Mouse (Mus musculus) Patski (cell line): ENCODE measurements around the gene Fbxo24. TPM values are rescaled to one million over a fixed set of nuclear protein-coding genes. Genes with fewer than 3 reads are reported as not detected.

Experiments
- ATAC-seq: fragments of 100-300 bp; one replicate; pipeline ENCODE4 v1.8.0; 2021
- CTCF ChIA-PET: fragments of 350-600 bp; sonication (Branson Sonifier 250); formaldehyde crosslinking; loops from one replicate; lab custom pipeline; 2022; ENCODE audit warnings: inconsistent platforms; lab: Charles Lee
- POLR2A ChIA-PET: fragments of 350-600 bp; sonication (Branson Sonifier 250); formaldehyde crosslinking; loops from one replicate; lab custom pipeline; 2022; ENCODE audit warnings: antibody characterized with exemption, inconsistent platforms; lab: Charles Lee
- DNase-seq: peaks from one replicate; pipeline ENCODE4 v3.0.0-alpha.2; 2011; ENCODE audit warnings: low read depth, low spot score
- H3K27me3 ChIP-seq: fragments of 371-371 bp; one replicate; pipeline ENCODE4 v1.5.1; 2021
- CTCF ChIP-seq: fragments of 100-300 bp; IDR thresholded peaks from one replicate; pipeline ENCODE4 v1.5.1; 2021
- in situ Hi-C: fragments of 300-500 bp; cut with MboI; formaldehyde crosslinking; loops from 3 replicates; pipeline ENCODE4 v1.11.1; 2018; ENCODE audit warnings: low pct_unique_long_range_greater_than_20kb, mixed read lengths
- polyA plus RNA-seq: library from polyadenylated mRNA; unstranded; gene quantifications from one replicate; pipeline ENCODE4 v1.2.3, GENCODE M21; 2021

Fbxo24 gene
- 2.5 TPM for polyA plus RNA-seq

GRCm38 (mm10) chr5:137628498-137629305, at the start of gene Fbxo24, which contains the start of the genes Lrch4 and Gm20605:
Gene Fbxo24 (minus strand): TSS chr5:137629002.
Gene Lrch4 (plus strand): TSS chr5:137629121.
Gene Gm20605 (plus strand): TSS chr5:137629175.
- ATAC-seq: peak; percentile 93
- ChIA-PET POLR2A (interaction anchor here (0.6 to 5.5 kb wide), 6 partner anchors 11 to 1832 kb away, joined by 3 to 31 read pairs (median 4); partner anchors contain the start of genes Pcolce and Tsc22d4), CTCF (interaction anchor here (1.2 to 4.3 kb wide), 4 partner anchors 10 to 24 kb away, joined by 3 to 17 read pairs (median 8); partner anchors contain the start of gene Pcolce)
- H3K27me3 ChIP-seq: no peaks in the 10 kb centered on the region
- no peak for TF ChIP-seq CTCF
- peak; percentile 100 for DNase-seq
- in situ Hi-C loops: no loop called here

- in situ Hi-C loops: no loop called here
- ATAC-seq (no peak), DNase-seq (no peak)
- POLR2A ChIA-PET: interaction anchor here (0.7 kb wide), 1 partner anchor 1841 kb away, joined by 3 read pairs; no protein-coding TSS in a partner anchor
- CTCF ChIA-PET: interaction anchor here (1.1 to 1.3 kb wide), 3 partner anchors 12 to 40 kb away, joined by 3 to 4 read pairs (median 3); no protein-coding TSS in a partner anchor
- TF ChIP-seq CTCF: no peak
- H3K27me3 ChIP-seq: no peaks in the 10 kb centered on the region
Measured at GRCm38 (mm10) chr5:137677859-137678258, 49.1 kb upstream of the Fbxo24 start.

GRCm38 (mm10) chr5:137674786-137675185, 46.0 kb upstream of the Fbxo24 start:
- DNase-seq (no peak), ATAC-seq (no peak)
- in situ Hi-C loops: no loop called here
- no peaks in the 10 kb centered on the region for H3K27me3 ChIP-seq
- ChIA-PET POLR2A (no interaction called here), CTCF (interaction anchor here (4.5 kb wide), 1 partner anchor 9 kb away, joined by 17 read pairs; the partner anchor contains the start of gene Agfg2)
- TF ChIP-seq CTCF: no peak

DNA sequence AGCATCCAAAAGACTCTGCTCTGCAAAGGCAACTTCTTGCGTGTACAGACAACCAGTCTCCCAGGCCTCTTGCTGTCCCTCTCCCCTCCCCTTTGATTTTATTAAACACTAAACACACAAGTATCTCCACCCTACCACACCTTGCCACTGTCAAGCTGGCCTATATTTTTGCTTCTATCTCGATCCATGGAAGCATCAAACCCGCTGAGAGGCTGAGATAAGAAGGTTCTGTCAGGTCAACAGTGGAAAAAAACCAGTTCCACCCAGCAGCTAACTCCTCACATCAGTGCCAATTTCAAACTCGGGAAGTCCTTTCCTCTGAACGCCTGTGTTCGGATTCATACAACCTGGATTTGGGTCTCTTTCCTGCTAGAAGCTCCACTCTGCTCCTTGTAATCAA, 44.2 kb upstream of the Fbxo24 start:
- ChIA-PET POLR2A (interaction anchor here (0.9 to 2.2 kb wide), 3 partner anchors 10 to 73 kb away, joined by 4 to 6 read pairs (median 5); partner anchors contain the start of genes Agfg2 and Tsc22d4), CTCF (interaction anchor here (1.0 to 4.5 kb wide), 6 partner anchors 8 to 87 kb away, joined by 3 to 17 read pairs (median 4); partner anchors contain the start of gene Agfg2)
- in situ Hi-C loops: no loop called here
- no peaks in the 10 kb centered on the region for H3K27me3 ChIP-seq
- ATAC-seq (no peak), DNase-seq (no peak)
- no peak for TF ChIP-seq CTCF

DNA sequence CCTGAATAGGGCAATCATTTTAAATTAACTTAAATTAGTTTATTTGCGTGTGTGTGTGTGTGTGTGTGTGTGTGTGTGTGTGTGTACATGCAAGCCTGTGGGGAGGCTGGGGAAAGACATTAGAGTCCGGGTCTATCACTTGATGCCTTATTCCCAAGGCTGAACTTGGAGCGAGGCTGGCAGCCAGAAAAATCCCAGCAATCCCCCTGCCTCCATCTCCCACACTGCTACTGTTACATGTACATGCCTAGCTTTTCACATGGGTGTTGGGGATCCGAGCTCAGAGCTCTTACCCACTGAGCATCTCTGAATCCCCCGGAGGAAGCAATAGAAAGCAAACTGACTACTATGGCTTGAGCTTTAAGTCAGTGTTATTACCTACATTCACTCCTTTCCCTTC, 43.6 kb upstream of the Fbxo24 start:
- in situ Hi-C loops: no loop called here
- ATAC-seq: no peak

GRCm38 (mm10) chr5:137671443-137672240, 42.8 kb upstream of the Fbxo24 start:
- ChIA-PET POLR2A (interaction anchor here (0.6 to 2.2 kb wide), 6 partner anchors 11 to 414 kb away, joined by 3 to 6 read pairs (median 4); partner anchors contain the start of genes Agfg2 and Tsc22d4), CTCF (interaction anchor here (1.0 to 4.5 kb wide), 8 partner anchors 10 to 88 kb away, joined by 3 to 28 read pairs (median 4); partner anchors contain the start of gene Agfg2)
- no peak for TF ChIP-seq CTCF
- ATAC-seq (peak; percentile 94), DNase-seq (peak; percentile 97)
- H3K27me3 ChIP-seq: no peaks in the 10 kb centered on the region
- in situ Hi-C loops: no loop called here

More for the DNA sequence above, 43.6 kb upstream of the Fbxo24 start:
- POLR2A ChIA-PET: interaction anchor here (0.7 to 2.2 kb wide), 4 partner anchors 10 to 413 kb away, joined by 4 to 6 read pairs (median 4); partner anchors contain the start of genes Agfg2 and Tsc22d4
- no peaks in the 10 kb centered on the region for H3K27me3 ChIP-seq
- no peak for TF ChIP-seq CTCF
- CTCF ChIA-PET: interaction anchor here (1.0 to 4.5 kb wide), 6 partner anchors 9 to 87 kb away, joined by 3 to 17 read pairs (median 4); partner anchors contain the start of gene Agfg2
- DNase-seq: no peak

DNA sequence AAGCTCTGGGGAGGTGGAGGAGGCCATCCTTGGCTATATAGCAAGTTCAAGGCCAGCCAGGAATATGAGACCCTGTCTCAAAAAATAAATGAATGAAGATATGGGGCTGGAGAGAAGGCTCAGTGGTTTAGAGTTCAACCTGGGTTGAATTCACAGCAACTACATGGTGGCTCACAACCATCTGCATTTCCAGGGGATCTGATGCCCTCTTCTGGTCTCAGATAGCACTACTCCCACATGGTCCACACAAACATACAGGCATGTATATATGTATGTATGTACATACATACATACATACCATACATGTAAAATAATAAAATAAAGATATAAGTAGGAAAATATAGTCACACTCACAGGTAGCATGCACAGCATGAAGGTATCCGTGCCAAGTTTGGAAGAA, 41.4 kb upstream of the Fbxo24 start:
- ChIA-PET CTCF (interaction anchor here (0.5 to 4.5 kb wide), 4 partner anchors 12 to 73 kb away, joined by 3 to 28 read pairs (median 10); partner anchors contain the start of gene Agfg2), POLR2A (no interaction called here)
- ATAC-seq (no peak), DNase-seq (no peak)
- in situ Hi-C loops: no loop called here
- no peak for TF ChIP-seq CTCF
- H3K27me3 ChIP-seq: no peaks in the 10 kb centered on the region

DNA sequence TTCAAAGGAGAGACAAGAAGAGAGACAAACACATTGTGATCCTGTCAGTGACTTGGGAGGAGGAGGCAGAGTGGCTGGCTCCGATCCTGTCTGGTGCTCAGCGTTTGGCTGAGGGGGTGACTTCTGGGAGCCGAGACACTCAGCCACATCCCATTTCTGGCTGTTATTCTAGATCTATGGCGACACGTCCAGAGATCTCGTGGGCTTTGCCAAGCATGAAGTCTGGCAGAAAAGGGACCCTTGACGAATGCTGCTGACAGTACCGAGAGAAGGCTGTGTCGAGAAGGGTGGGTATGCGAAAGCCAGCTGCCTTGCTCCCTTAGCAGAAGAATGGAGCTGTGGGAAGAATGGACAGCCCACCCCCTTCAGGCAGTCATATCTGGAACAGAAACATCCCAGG, 40.2 kb upstream of the Fbxo24 start:
- in situ Hi-C loops: no loop called here
- ChIA-PET POLR2A (no interaction called here), CTCF (interaction anchor here (1.0 to 4.3 kb wide), 4 partner anchors 11 to 83 kb away, joined by 3 to 28 read pairs (median 4); partner anchors contain the start of gene Tsc22d4)
- no peaks in the 10 kb centered on the region for H3K27me3 ChIP-seq
- DNase-seq (no peak), ATAC-seq (no peak)
- TF ChIP-seq CTCF: no peak

GRCm38 (mm10) chr5:137663057-137663456, 34.3 kb upstream of the Fbxo24 start:
- POLR2A ChIA-PET: no interaction called here
- in situ Hi-C loops: no loop called here
- CTCF ChIA-PET: no interaction called here
- ATAC-seq (no peak), DNase-seq (no peak)
- no peak for TF ChIP-seq CTCF
- no peaks in the 10 kb centered on the region for H3K27me3 ChIP-seq
